Mouse (Mus musculus): Measurements from ENCODE around the gene Cabp2.

DNA sequence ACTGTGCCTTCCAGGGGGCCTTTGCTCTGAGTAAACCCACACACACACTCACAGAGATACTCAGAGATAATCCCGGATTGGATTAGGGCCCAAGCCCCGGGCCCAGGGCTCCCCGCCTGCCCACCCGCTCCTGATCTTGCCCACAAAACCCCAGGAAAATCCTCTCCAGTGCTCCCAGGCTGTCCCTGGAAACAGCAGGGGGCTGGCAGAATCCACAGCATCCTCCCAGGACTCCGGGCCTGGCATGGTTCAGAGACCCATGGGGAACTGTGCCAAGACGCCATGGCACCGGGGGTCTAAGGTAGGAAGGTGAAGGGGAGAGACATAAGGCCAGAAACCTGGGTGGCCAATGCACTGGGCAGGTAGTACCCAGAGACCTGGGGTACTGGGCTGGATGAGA lies 1.9 kb downstream of the Cabp2 start:
- no peak for TF ChIP-seq CTCF (IDR thresholded peaks at IDR 0.05; ENCODE audit: control insufficient read depth, insufficient read depth, insufficient read length)
- no peak for TF ChIP-seq MYOD1 (IDR thresholded peaks at IDR 0.05; ENCODE audit: control insufficient read depth, insufficient read length, low read depth)
- no peak for TF ChIP-seq FOSL1 (IDR thresholded peaks at IDR 0.05; ENCODE audit: insufficient read depth, low read length, poor library complexity, severe bottlenecking)

All from C2C12 (cell line).